Mouse (Mus musculus): ENCODE data around the gene Fbxw7. TPM values are rescaled to one million over a fixed set of nuclear protein-coding genes. Genes with fewer than 3 reads are reported as not detected.

Gene Fbxw7
- 10 to 100 TPM; 23.7 to 35.9 TPM for polyA plus RNA-seq (2017; shearing (Covaris generic))

DNA sequence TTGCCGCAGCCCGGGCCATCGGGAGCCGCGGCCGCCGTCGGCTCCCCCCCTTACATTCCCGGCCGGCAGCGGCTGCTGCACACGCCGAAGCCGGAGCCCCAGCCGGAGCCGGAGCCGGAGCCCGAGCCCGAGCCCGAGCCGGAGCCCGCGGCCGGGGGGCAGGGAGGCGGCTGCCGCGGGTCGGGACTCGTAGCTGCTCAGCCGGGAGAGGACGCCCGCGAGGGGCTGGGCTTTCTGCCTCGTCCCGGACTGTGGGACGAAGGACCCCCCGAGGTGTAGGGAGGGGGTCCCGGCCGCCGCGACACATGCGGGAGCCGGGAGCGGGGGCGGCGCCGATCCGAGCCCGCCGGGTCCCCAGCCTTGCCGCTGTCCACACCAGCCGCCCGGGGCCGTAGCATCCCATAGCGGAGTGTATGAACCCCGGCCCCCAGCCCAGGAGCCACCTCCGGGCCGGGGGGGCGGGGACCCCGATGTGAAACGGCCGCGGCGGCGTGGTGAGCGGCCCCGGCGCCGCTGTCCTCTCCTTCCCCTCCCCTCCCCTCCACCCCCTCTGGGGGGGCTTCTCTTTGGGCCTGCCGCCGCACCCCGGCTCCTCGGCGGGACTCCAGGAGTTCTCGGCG, at the start of gene Fbxw7:
Gene Fbxw7, plus strand, starts transcription at position 507 of the 620 bp plus-strand sequence.

Other genes with a start within 250 kb of the Fbxw7 start
- gene Arfip1, start 232.6 kb upstream of the Fbxw7 start, polyA plus RNA-seq (2017; shearing (Covaris generic)): 10 to 100 TPM; 46.8 to 63.0 TPM
- gene Tigd4, start 221.7 kb upstream of the Fbxw7 start, polyA plus RNA-seq (2017; shearing (Covaris generic)): not detected
- gene Tmem154, start 149.1 kb upstream of the Fbxw7 start, polyA plus RNA-seq (2017; shearing (Covaris generic)): 100 to 1,000 TPM; 102 to 127 TPM

Measured in inflammation-experienced regulatory T-cells (primary cell).